Mouse (Mus musculus) forebrain, embryonic 12.5 days (tissue): Measurements from ENCODE around the gene Gm38392. TPM values are rescaled to one million over a fixed set of nuclear protein-coding genes. Genes with fewer than 3 reads are reported as not detected.
"Not testable (repeated sequence)": the region's sequence is repeated elsewhere in the genome, so short reads cannot be mapped to it uniquely, and the experiment has no call there.

Experiments used
- ATAC-seq: fragments of 200-750 bp; cut with Nextera tagmentation; 2 replicates; pipeline ENCODE4 v1.8.0; 2017; ENCODE audit warnings: moderate TSS enrichment; ENCODE audit not compliant: low FRiP score
- H3K27ac ChIP-seq: fragments of 300-500 bp; sonication (generic); 2 replicates; pipeline ENCODE4 v1.5.1; 2016; ENCODE audit warnings: mild to moderate bottlenecking
- H3K27me3 ChIP-seq: fragments of 300-500 bp; sonication (generic); 2 replicates; pipeline ENCODE4 v1.6.1; 2016; ENCODE audit warnings: mild to moderate bottlenecking
- H3K36me3 ChIP-seq: fragments of 300-500 bp; sonication (generic); replicated peaks from 2 replicates; pipeline ENCODE4 v1.6.1; 2016; ENCODE audit warnings: mild to moderate bottlenecking
- H3K4me1 ChIP-seq: fragments of 300-500 bp; sonication (generic); 2 replicates; pipeline ENCODE4 v1.6.1; 2016
- H3K4me2 ChIP-seq: fragments of 300-500 bp; sonication (generic); 2 replicates; pipeline ENCODE4 v1.6.1; 2016; ENCODE audit warnings: mild to moderate bottlenecking, moderate library complexity
- H3K4me3 ChIP-seq: fragments of 300-500 bp; sonication (generic); replicated peaks from 2 replicates; pipeline ENCODE4 v1.5.1; 2016; ENCODE audit warnings: mild to moderate bottlenecking
- H3K9ac ChIP-seq: fragments of 300-500 bp; sonication (generic); 2 replicates; pipeline ENCODE4 v1.6.1; 2016; ENCODE audit warnings: mild to moderate bottlenecking
- H3K9me3 ChIP-seq: fragments of 300-500 bp; sonication (generic); 2 replicates; pipeline ENCODE4 v1.6.1; 2016
- WGBS: fragments of 180-500 bp; shearing (Covaris S2); methylation state at CpG from one replicate; pipeline ENCODE4 v1.1.7; 2016; 5-methylcytosine and 5-hydroxymethylcytosine counted together
- polyA plus RNA-seq: library from polyadenylated mRNA; unstranded; fragments of >200 nt; fragmentation: Nextera tagmentation; extraction: Ambion mirVana; gene quantifications from 2 replicates; pipeline ENCODE4 v1.2.1, GENCODE M21; 2016

Gm38392 gene
- polyA plus RNA-seq, 1 experiment from 2014 or later = not detected

DNA sequence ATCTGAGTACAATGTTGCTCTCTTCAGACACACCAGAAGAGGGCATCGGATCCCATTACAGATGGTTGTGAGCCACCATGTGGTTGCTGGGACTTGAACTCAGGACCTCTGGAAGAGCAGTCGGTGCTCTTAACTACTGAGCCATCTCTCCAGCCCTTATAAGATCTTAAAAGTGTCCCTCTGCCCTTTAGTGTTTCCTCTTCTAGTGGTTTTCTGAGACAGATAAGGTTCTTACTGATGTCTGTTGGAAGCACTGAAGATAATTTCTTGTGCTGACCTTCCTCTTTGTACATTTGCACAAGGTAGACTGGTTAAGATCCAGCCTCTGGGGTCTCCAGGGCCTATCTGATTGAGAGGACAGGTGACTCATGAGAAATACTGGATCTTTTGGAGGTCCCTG is 15.7 kb downstream of the Gm38392 start:
- not testable (repeated sequence) for H3K9me3 ChIP-seq, H3K27ac ChIP-seq, H3K36me3 ChIP-seq, H3K4me1 ChIP-seq, H3K4me3 ChIP-seq, H3K27me3 ChIP-seq, ATAC-seq, H3K4me2 ChIP-seq, H3K9ac ChIP-seq
- 89% methylated on average over 2 of the region's 2 CpGs for WGBS

DNA sequence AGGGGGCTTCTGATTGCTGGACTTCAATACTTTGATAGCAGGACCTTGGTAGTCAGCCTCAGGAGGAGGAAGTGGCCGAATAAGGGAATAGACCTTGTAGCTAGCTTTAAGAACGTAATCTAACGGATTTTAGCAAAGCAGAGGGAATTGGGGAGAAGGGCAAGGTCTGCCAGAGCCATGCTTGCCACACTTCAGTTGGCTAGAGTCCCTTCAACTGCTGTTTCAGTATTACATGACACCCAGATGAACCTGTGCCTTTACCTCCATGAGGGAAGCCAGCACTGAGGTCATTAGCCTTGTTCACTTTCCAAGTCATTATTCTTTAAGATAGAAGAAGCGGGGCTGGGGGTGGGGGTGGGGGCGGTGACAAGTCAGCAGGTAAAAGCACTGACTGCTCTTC is 18.0 kb downstream of the Gm38392 start:
- H3K9ac ChIP-seq = no peak overlapping the region
- H3K4me1 ChIP-seq = no peaks in the 10 kb centered on the region
- no peak overlapping the region for H3K4me2 ChIP-seq
- H3K9me3 ChIP-seq = no peaks in the 10 kb centered on the region; the same call in 1 of the 2 replicates
- no peak overlapping the region for H3K27ac ChIP-seq
- no peak for ATAC-seq
- 91% methylated on average over 5 of the region's 5 CpGs for WGBS
- no peaks in the 10 kb centered on the region for H3K27me3 ChIP-seq
- H3K4me3 ChIP-seq = no peak overlapping the region
- no peaks in the 10 kb centered on the region for H3K36me3 ChIP-seq

DNA sequence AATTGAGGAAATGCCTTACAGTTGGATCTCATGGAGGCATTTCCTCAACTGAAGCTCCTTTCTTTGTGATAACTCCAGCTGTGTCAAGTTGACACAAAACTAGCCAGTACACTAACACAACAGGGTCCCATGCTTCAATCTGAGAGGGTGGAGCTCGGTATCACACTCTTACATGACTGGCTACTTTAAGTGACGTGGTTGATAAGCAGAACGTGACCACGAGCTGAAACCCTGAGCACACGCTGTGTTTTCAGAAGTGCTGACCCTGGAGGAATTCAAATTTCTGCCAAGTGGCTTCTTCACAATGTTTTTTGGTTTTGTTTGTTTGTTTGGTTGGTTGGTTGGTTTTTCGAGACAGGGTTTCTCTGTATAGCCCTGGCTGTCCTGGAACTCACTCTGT is 19.0 kb downstream of the Gm38392 start:
- not testable (repeated sequence) for H3K4me2 ChIP-seq, H3K9ac ChIP-seq, H3K4me3 ChIP-seq, H3K4me1 ChIP-seq, H3K9me3 ChIP-seq, H3K27ac ChIP-seq, H3K27me3 ChIP-seq, ATAC-seq, H3K36me3 ChIP-seq
- 89% methylated on average over 6 of the region's 6 CpGs for WGBS

DNA sequence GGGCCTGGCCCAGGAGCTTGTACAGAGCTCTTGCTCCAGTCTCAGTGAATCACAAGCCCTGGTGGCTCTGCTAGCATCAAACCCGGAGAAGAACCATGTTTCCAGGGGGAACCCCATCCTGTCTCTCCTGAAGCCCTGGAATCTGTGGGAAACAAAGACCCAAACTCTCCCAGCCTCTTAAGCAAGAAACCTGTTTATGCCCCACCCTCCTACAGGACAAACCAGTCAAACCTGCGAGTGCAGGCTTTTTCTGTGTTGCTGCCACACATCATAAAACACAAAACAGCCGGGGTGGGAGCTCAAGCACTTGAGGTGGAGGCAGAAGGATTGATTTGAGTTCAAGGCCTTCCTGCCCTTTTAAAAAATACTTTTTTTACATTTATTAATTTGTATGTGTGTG is 24.7 kb downstream of the Gm38392 start:
- no peak for ATAC-seq
- Histone ChIP-seq H3K36me3 (no peaks in the 10 kb centered on the region), H3K4me1 (no peaks in the 10 kb centered on the region), H3K4me3 (no peak overlapping the region), H3K27me3 (no peaks in the 10 kb centered on the region; the same call in 1 of the 2 replicates), H3K9ac (no peak overlapping the region), H3K4me2 (no peak overlapping the region), H3K9me3 (no peaks in the 10 kb centered on the region), H3K27ac (no peak overlapping the region)
- WGBS = 80% methylated on average over 3 of the region's 3 CpGs

DNA sequence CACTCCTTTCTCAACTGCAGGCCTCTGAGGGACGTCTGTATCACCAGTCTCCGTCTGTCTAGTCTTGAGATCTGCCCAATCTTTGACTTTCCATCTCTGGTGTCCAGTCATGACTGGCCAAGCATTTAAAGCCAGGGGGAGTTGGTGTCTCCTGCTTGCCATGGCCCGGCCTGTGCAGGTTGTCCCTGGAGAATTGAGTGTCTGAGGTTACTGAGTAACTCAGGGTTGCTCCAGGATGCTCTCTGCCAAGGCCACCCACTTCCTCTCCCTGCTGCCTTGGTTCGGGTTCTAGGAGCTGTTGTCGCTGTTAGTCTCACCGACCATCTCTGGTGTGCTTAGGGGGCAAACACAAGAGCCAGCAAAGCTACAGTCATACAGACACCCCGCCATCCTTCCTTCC is 30.6 kb downstream of the Gm38392 start:
- Histone ChIP-seq H3K27me3 (peaks cover 49% of the 10 kb centered on the region), H3K4me2 (no peak overlapping the region), H3K9ac (no peak overlapping the region), H3K27ac (no peak overlapping the region), H3K36me3 (no peaks in the 10 kb centered on the region), H3K4me3 (no peak overlapping the region), H3K4me1 (peaks cover 6% of the 10 kb centered on the region), H3K9me3 (no peaks in the 10 kb centered on the region)
- 83% methylated on average over 7 of the region's 7 CpGs for WGBS
- ATAC-seq = no peak

DNA sequence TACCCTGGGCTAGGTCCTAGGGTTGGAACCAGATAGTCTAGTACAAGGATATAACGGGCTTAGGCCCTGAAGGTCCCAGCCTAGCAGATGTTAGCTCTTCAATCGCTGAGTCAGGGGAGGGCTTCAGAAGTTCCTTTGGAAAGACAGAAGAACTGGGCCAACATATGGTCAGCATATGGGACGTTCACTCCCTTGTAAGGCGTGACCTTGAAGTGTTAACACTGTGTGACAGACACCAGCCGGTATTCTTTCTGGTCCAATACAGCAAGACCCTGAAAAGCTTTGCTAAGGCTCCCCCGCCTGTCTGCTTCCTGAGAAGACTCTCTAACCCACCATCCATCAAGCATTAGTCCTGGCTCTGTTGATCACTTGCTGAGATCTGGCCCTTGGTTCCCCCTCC is 31.1 kb downstream of the Gm38392 start:
- H3K36me3 ChIP-seq = no peaks in the 10 kb centered on the region
- no peak overlapping the region for H3K27ac ChIP-seq
- ATAC-seq = no peak
- no peaks in the 10 kb centered on the region for H3K9me3 ChIP-seq
- H3K4me3 ChIP-seq = no peak overlapping the region
- H3K4me1 ChIP-seq = peaks cover 6% of the 10 kb centered on the region
- 82% methylated on average over 6 of the region's 6 CpGs for WGBS
- H3K9ac ChIP-seq = no peak overlapping the region
- H3K27me3 ChIP-seq = peaks cover 49% of the 10 kb centered on the region
- H3K4me2 ChIP-seq = no peak overlapping the region

DNA sequence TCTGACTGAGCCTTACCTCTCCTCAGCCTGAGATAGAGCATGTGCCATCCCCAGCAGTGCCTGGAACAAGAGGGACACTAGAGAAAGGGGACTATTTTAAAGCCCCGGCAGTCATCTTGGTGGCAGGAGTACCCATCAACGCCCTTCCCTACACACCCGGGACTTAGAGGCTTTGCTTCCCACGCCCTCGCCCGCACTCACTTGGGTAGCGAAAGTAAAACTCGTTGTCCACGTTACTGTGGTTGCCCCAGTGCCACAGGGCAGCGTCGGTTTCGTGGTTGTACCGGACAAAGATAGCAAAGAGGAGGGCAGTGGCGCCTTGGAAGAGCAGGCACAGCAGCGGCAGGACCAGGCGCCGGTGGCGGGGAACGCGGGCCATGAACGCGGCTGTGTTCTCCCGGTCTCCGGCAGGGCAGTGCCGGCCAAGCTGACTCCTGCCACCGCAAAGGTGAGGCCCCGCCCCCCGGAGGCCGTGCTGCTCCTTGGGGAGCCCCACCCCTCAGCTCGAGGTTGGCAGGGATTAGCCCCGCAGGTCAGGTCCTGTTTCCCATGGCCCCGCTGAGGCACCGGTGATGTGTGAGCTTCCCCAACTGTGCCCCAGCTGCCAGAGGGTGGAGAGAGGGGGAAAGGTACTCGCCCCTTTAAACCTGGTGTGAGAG is 32.6 kb downstream of the Gm38392 start, which contains the start of gene Rhbg:
Rhbg (minus strand) TSS at position 442 of the 659 bp plus-strand sequence.
- Histone ChIP-seq H3K36me3 (no peaks in the 10 kb centered on the region), H3K4me1 (peaks cover 6% of the 10 kb centered on the region), H3K9ac (peak within 1 kb of the TSS; percentile 44), H3K27me3 (peaks cover 49% of the 10 kb centered on the region), H3K9me3 (no peaks in the 10 kb centered on the region), H3K27ac (no peak within 1 kb of the TSS), H3K4me3 (peak within 1 kb of the TSS; percentile 36), H3K4me2 (peak within 1 kb of the TSS; percentile 64)
- no peak for ATAC-seq
- WGBS = 3% methylated on average over 34 of the region's 34 CpGs

DNA sequence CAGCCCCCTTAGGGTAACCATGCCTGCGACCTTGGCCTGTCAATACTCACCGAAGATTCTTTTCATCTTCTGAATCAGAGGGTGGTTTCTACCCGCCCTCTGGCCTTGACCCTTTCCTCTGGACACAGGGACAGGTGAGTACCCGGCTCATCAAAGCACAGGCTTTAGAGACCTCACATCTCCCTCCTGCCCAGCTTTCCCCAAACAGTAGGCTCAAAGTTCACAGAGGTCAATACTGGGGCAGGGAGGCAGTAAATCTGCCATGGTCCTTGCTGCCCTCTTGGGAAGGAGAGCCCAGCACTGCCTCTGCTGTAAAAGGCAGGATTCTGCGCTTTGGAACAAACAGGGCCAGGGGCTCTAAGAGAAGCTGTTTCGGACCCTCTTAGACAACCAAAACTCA is 34.3 kb downstream of the Gm38392 start:
- no peak overlapping the region for H3K4me2 ChIP-seq
- no peak overlapping the region for H3K27ac ChIP-seq
- H3K27me3 ChIP-seq = peaks cover 59% of the 10 kb centered on the region
- no peaks in the 10 kb centered on the region for H3K9me3 ChIP-seq
- ATAC-seq = no peak
- no peak overlapping the region for H3K4me3 ChIP-seq
- 79% methylated on average over 6 of the region's 6 CpGs for WGBS
- H3K36me3 ChIP-seq = no peaks in the 10 kb centered on the region
- H3K9ac ChIP-seq = no peak overlapping the region
- H3K4me1 ChIP-seq = peaks cover 13% of the 10 kb centered on the region

DNA sequence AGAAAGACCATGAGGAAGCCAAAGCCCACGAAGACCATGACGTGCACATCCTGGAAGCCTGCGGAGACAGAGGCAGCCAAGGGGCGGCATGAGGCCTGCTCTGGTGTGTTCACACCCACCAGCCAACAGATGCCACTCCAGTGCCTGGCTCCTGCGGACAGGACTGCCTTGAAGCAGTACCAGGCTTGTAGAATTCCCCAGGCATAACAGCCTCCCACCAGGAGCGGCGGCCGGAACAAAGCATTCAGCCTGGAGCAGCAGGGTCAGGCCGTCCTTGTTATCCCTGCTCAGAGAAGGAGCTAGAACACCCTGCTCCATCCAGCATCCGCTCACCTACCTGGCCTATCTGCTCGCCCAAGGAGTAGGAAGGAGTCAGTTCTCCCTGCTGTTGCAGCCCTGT is 38.6 kb downstream of the Gm38392 start:
- Histone ChIP-seq H3K36me3 (no peaks in the 10 kb centered on the region), H3K9ac (no peak overlapping the region), H3K27me3 (peaks cover 62% of the 10 kb centered on the region), H3K27ac (no peak overlapping the region), H3K4me3 (no peak overlapping the region), H3K9me3 (no peaks in the 10 kb centered on the region), H3K4me1 (peaks cover 14% of the 10 kb centered on the region), H3K4me2 (no peak overlapping the region)
- WGBS = 61% methylated on average over 11 of the region's 11 CpGs
- no peak for ATAC-seq

DNA sequence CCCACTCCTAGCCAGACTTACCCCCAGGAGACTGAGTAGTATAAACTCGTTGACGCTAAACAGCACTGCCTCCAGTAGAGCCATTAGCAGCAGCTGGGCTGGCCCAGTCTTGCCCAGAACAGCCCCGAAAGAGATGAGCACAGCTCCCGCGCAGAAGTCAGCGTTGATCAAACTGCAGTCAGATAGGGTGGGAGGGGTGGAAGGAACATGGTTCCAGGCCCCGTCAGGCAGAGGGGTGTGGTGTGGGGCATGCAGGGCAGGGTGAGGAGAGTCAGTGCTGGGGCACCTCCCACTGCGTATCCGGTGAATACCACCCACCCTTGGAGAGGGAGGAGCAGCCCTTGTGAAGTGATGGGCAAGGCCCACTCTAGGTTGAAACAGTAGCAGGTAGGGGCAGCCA is 39.3 kb downstream of the Gm38392 start:
- WGBS = 82% methylated on average over 9 of the region's 9 CpGs
- no peak overlapping the region for H3K4me2 ChIP-seq
- H3K9me3 ChIP-seq = no peaks in the 10 kb centered on the region
- H3K27ac ChIP-seq = no peak overlapping the region
- H3K27me3 ChIP-seq = peaks cover 62% of the 10 kb centered on the region
- H3K4me3 ChIP-seq = no peak overlapping the region
- H3K9ac ChIP-seq = no peak overlapping the region
- peaks cover 21% of the 10 kb centered on the region for H3K4me1 ChIP-seq
- H3K36me3 ChIP-seq = no peaks in the 10 kb centered on the region
- no peak for ATAC-seq

DNA sequence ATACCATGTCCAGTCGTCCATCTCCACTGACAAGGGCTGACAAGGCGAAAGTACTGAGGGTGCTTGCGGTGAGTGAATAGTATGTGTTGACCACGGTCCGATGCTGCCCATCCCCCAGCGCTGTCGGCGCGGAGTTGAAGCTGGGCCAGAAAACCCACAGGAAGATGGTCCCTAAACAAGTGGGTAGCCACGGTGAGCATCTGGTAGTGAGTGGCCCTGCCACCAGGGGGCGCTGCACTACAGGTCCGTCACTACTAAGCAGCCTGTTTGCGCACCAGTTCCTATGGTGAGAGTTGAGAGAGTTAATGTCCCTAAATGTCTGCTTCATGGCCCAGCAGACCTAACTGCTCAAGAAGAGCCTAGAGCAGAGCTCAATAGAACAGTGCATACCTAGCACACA is 41.2 kb downstream of the Gm38392 start:
- no peak for ATAC-seq
- peaks cover 72% of the 10 kb centered on the region for H3K27me3 ChIP-seq
- no peak overlapping the region for H3K4me2 ChIP-seq
- no peak overlapping the region for H3K27ac ChIP-seq
- H3K9ac ChIP-seq = no peak overlapping the region
- WGBS = 19% methylated on average over 13 of the region's 13 CpGs
- no peak overlapping the region for H3K4me3 ChIP-seq
- H3K9me3 ChIP-seq = no peaks in the 10 kb centered on the region
- H3K36me3 ChIP-seq = no peaks in the 10 kb centered on the region
- H3K4me1 ChIP-seq = peaks cover 38% of the 10 kb centered on the region

DNA sequence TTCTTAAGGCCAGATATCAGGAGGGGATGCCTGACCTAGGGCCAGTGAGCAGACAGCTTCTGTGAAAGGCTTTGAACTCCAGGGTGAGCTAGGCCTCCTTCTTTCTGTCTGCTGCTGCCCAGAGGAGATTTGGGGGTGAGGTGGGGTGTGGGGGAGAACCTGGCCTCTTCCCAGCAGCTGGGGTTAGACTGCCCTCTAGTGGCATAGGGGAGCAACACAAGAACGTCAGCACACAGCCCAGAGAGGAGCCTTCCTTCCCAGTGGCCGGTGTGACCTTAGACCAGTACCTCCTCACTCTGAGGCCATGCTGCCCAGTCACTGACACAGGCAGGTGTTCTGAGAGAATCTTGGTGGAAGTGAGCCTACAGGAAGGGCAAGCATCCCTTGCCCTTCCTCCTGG is 42.9 kb downstream of the Gm38392 start:
- Histone ChIP-seq H3K9ac (no peak overlapping the region), H3K4me3 (no peak overlapping the region), H3K4me2 (no peak overlapping the region), H3K27me3 (peaks cover 86% of the 10 kb centered on the region), H3K9me3 (no peaks in the 10 kb centered on the region), H3K4me1 (peaks cover 53% of the 10 kb centered on the region), H3K36me3 (no peaks in the 10 kb centered on the region), H3K27ac (no peak overlapping the region)
- WGBS = 4% methylated on average over 2 of the region's 2 CpGs
- ATAC-seq = no peak

DNA sequence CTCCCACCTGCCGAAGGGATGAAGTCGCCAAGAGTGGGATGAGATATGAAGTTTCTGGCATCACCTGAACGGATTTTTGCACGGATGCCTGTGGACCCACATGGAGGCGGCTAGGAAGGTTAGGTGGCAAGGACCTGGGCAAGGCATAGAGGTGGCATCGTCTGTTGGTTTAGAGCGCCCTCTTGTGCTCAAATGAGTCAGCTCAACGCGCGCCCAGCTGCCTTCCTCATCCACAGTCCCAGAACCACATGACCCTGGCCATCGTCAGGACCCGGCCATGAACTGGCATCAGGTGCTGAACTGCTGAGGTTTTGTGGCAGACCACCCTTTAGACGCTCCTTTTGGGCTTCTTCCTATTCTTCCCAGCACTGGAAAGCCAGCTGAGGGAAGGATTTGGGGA is 44.5 kb downstream of the Gm38392 start:
- WGBS = under 1% methylated on average over 13 of the region's 13 CpGs
- Histone ChIP-seq H3K9me3 (no peaks in the 10 kb centered on the region), H3K27ac (peak overlapping the region; percentile 89), H3K36me3 (no peaks in the 10 kb centered on the region), H3K9ac (peak overlapping the region; percentile 38; the same call in 1 of the 2 replicates), H3K4me3 (no peak overlapping the region; the same call in 1 of the 2 replicates), H3K4me2 (0 out of 2 replicates have a peak overlapping the region, but pooled peaks have one; percentile 3), H3K27me3 (peaks cover 84% of the 10 kb centered on the region), H3K4me1 (peaks cover 63% of the 10 kb centered on the region)
- peak; percentile 64 for ATAC-seq
